Mouse (Mus musculus): ENCODE data around the gene Kif18a.

- TF ChIP-seq CTCF (IDR thresholded peaks at IDR 0.05; ENCODE audit: control insufficient read depth, insufficient read depth, low read length) = no peak
- no peak for TF ChIP-seq POLR2A (IDR thresholded peaks at IDR 0.05; ENCODE audit: borderline replicate concordance, control insufficient read depth, low read depth, low read length)
Observed at GRCm38 (mm10) chr2:109331807-109332206, 51.3 kb downstream of the Kif18a start.
